Mouse (Mus musculus) liver, adult (tissue): ENCODE measurements around the gene Arrb1.

ENCODE experiments used
- GATA4 ChIP-seq: IDR thresholded peaks from 2 replicates; pipeline ENCODE4 v1.6.1; 2014; ENCODE audit warnings: mild to moderate bottlenecking, low read length; ENCODE audit not compliant: insufficient replicate concordance

Gene Arrb1

GRCm38 (mm10) chr7:99590646-99591045, 55.4 kb downstream of the Arrb1 start:
- no peak for TF ChIP-seq GATA4

- no peak for TF ChIP-seq GATA4
These were observed 57.4 kb downstream of the Arrb1 start for GRCm38 (mm10) chr7:99592669-99593068.

GRCm38 (mm10) chr7:99593868-99594803, 58.9 kb downstream of the Arrb1 start:
- TF ChIP-seq GATA4 = no peak

- no peak for TF ChIP-seq GATA4
These were observed 63.5 kb downstream of the Arrb1 start for GRCm38 (mm10) chr7:99598722-99599121.

GRCm38 (mm10) chr7:99603875-99604662, 68.8 kb downstream of the Arrb1 start:
- no peak for TF ChIP-seq GATA4

GRCm38 (mm10) chr7:99605058-99605457, 69.8 kb downstream of the Arrb1 start:
- TF ChIP-seq GATA4 = no peak

- TF ChIP-seq GATA4 = no peak
These were observed 71.0 kb downstream of the Arrb1 start for GRCm38 (mm10) chr7:99606303-99606702.

- TF ChIP-seq GATA4 = no peak
These were observed 71.5 kb downstream of the Arrb1 start for GRCm38 (mm10) chr7:99606766-99607165.

GRCm38 (mm10) chr7:99607632-99608031, 72.4 kb downstream of the Arrb1 start:
- TF ChIP-seq GATA4 = no peak

- no peak for TF ChIP-seq GATA4
These were observed 83.0 kb downstream of the Arrb1 start for GRCm38 (mm10) chr7:99618264-99618663.

- TF ChIP-seq GATA4 = no peak
These were observed 83.6 kb downstream of the Arrb1 start for GRCm38 (mm10) chr7:99618860-99619259.

- no peak; the same call in 1 of the 2 replicates for TF ChIP-seq GATA4
These were observed 90.6 kb downstream of the Arrb1 start for GRCm38 (mm10) chr7:99625722-99626375.

- TF ChIP-seq GATA4 = no peak; the same call in 1 of the 2 replicates
These were observed 91.4 kb downstream of the Arrb1 start, which contains the start of gene Tpbgl for GRCm38 (mm10) chr7:99626376-99627270. Gene Tpbgl, minus strand, starts transcription at chr7:99627103.

GRCm38 (mm10) chr7:99627366-99627765, 92.1 kb downstream of the Arrb1 start:
- TF ChIP-seq GATA4 = no peak
